Mouse (Mus musculus) hindbrain, postnatal 0 days (tissue): ENCODE measurements around the gene Man2a1. TPM values are rescaled to one million over a fixed set of nuclear protein-coding genes. Genes with fewer than 3 reads are reported as not detected.

Source experiments
- ATAC-seq: fragments of 200-750 bp; cut with Nextera tagmentation; 2 replicates; pipeline ENCODE4 v1.8.0; 2017; ENCODE audit warnings: mild to moderate bottlenecking, moderate TSS enrichment, moderate library complexity
- DNase-seq: peaks from one replicate; pipeline ENCODE4 v3.0.0-alpha.2; 2015; ENCODE audit warnings: low spot score
- H3K27ac ChIP-seq: fragments of 300-500 bp; sonication (generic); 2 replicates; pipeline ENCODE4 v1.5.1; 2014; ENCODE audit warnings: mild to moderate bottlenecking
- H3K27me3 ChIP-seq: fragments of 300-500 bp; sonication (generic); 2 replicates; pipeline ENCODE4 v1.6.1; 2014; ENCODE audit warnings: low read length, mixed read lengths; ENCODE audit not compliant: insufficient read depth
- H3K36me3 ChIP-seq: fragments of 300-500 bp; sonication (generic); 2 replicates; pipeline ENCODE4 v1.6.1; 2014; ENCODE audit warnings: low read length, mixed read lengths; ENCODE audit not compliant: insufficient read depth
- H3K4me1 ChIP-seq: fragments of 300-500 bp; sonication (generic); 2 replicates; pipeline ENCODE4 v1.6.1; 2014; ENCODE audit warnings: antibody characterized with exemption, low read length, mixed read lengths; ENCODE audit not compliant: insufficient read depth
- H3K4me2 ChIP-seq: fragments of 300-500 bp; sonication (generic); 2 replicates; pipeline ENCODE4 v1.6.1; 2014; ENCODE audit warnings: low read depth, mild to moderate bottlenecking, low read length, moderate library complexity, mixed read lengths
- H3K4me3 ChIP-seq: fragments of 300-500 bp; sonication (generic); 2 replicates; pipeline ENCODE4 v1.5.1; 2014; ENCODE audit warnings: low read length
- H3K9ac ChIP-seq: fragments of 300-500 bp; sonication (generic); replicated peaks from 2 replicates; pipeline ENCODE4 v1.6.1; 2014; ENCODE audit warnings: mild to moderate bottlenecking, low read length, moderate library complexity, mixed read lengths
- H3K9me3 ChIP-seq: fragments of 300-500 bp; sonication (generic); 2 replicates; pipeline ENCODE4 v1.6.1; 2016; ENCODE audit warnings: low read length, mixed read lengths
- CTCF ChIP-seq: IDR thresholded peaks from 2 replicates; pipeline ENCODE4 v1.5.1; 2016; ENCODE audit warnings: antibody characterized with exemption, control low read depth, low read depth
- WGBS: fragments of 180-500 bp; shearing (Covaris S2); extraction: QIAGEN DNeasy Blood & Tissue Kit; methylation state at CpG from one replicate; pipeline ENCODE4 v1.1.7; 2014; 5-methylcytosine and 5-hydroxymethylcytosine counted together
- polyA plus RNA-seq: library from polyadenylated mRNA; unstranded; fragments of >200 nt; fragmentation: Nextera tagmentation; extraction: Ambion mirVana; gene quantifications from 2 replicates; pipeline ENCODE4 v1.2.1, GENCODE M21; 2015
- total RNA-seq: library from RNA; depleted of rRNA; stranded (reverse); fragments of >200 nt; gene quantifications from 2 replicates; pipeline ENCODE4 v1.2.3, GENCODE M21; 2014

Man2a1 gene
- total and polyA plus RNA-seq, 2 experiments from 2014 or later = 3.3 to 15.8 TPM

DNA sequence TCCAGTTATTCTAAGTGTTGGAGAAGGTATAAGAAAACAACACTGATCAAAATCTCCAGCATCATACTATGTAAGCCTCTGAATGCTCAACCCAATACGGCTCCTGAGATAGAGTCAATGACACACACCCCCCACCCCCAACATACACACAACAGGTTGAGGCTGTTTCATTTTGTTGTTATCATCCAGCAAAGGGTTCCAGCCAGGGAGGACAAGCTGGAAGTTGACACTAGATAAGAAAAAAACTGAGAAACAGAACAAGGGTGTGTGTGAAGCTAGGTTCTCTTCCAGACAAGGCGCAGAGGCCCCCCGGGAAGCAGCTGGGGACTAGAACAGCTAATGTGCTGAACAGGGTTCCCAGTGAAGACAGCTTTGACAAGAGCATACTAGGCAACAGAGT is 33.0 kb upstream of the Man2a1 start:
- Histone ChIP-seq H3K9me3 (no peaks in the 10 kb centered on the region), H3K9ac (no peak overlapping the region), H3K36me3 (no peaks in the 10 kb centered on the region), H3K4me2 (no peak overlapping the region), H3K27ac (no peak overlapping the region), H3K4me1 (no peaks in the 10 kb centered on the region), H3K27me3 (no peaks in the 10 kb centered on the region), H3K4me3 (no peak overlapping the region)
- WGBS = 96% methylated on average over 3 of the region's 3 CpGs
- no peak for TF ChIP-seq CTCF
- no peak for ATAC-seq
- no peak for DNase-seq

DNA sequence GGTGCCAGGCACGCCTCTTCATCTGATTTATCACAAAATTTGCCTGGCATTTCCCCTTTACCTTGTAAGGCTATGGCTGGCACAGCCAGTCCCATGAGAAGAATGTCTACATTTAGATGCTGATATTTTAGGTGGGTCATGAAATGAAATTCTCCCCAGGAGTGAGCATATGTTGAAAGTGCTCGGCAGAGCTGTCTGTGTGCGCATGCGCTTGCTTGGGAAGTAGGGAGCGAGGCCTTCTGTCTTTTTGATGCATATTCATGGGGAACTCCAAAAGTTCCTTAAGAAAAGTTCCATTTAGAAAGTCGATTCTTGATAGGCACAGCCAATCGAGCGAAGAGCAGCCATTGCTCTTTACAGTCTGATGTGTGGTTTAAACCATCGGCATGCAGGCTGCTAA is 26.6 kb upstream of the Man2a1 start:
- Histone ChIP-seq H3K27ac (no peak overlapping the region), H3K9me3 (no peaks in the 10 kb centered on the region), H3K27me3 (no peaks in the 10 kb centered on the region), H3K36me3 (no peaks in the 10 kb centered on the region), H3K9ac (no peak overlapping the region), H3K4me1 (no peaks in the 10 kb centered on the region; the same call in 1 of the 2 replicates), H3K4me2 (no peak overlapping the region), H3K4me3 (no peak overlapping the region)
- no peak for DNase-seq
- ATAC-seq = no peak
- no peak for TF ChIP-seq CTCF
- WGBS = 83% methylated on average over 9 of the region's 9 CpGs

DNA sequence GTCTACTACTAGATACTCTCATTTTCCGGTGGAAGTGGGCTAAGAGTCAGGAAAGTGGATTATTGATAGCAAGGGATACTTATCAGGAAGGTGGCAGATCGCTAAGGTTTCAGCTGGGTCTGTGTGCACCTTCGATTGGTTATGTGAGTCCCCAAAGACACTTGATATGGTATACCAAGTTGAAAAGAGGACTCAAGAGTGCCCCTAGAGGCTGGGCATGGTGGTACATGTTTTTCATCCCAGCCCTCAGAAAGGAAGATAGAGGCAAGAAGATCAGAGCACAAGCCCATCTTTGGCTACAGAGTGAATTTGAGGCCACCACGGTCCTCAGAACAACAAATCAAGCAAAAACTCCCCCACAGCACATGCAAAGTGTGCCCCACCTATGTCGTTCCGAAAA is 25.3 kb upstream of the Man2a1 start:
- Histone ChIP-seq H3K27me3 (no peaks in the 10 kb centered on the region), H3K36me3 (no peaks in the 10 kb centered on the region), H3K9ac (no peak overlapping the region), H3K4me1 (no peaks in the 10 kb centered on the region; the same call in 1 of the 2 replicates), H3K4me3 (no peak overlapping the region), H3K27ac (no peak overlapping the region), H3K4me2 (no peak overlapping the region), H3K9me3 (no peaks in the 10 kb centered on the region)
- ATAC-seq (no peak), DNase-seq (no peak)
- WGBS = 88% methylated on average over 6 of the region's 6 CpGs
- no peak; the same call in 1 of the 2 replicates for TF ChIP-seq CTCF

DNA sequence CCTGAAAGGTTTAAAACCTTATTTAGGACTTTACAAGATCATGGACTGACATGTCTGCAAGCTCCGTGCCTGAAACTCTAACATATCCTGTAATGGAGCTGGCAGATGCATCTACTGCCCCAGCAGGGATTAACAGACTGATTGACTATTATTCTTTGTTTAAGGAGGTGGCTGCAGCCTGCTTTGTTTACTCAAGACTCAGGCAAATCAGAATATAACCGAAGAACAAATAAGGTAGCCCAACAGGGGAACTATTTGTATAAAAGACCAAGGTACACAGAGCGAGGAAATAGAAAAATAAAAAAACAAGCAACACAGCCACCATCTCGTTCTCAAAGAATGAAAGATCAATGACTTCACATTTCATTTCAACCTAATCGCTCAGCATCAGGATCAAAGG is 23.1 kb upstream of the Man2a1 start:
- WGBS = 31% methylated on average over 5 of the region's 5 CpGs
- no peak for ATAC-seq

DNA sequence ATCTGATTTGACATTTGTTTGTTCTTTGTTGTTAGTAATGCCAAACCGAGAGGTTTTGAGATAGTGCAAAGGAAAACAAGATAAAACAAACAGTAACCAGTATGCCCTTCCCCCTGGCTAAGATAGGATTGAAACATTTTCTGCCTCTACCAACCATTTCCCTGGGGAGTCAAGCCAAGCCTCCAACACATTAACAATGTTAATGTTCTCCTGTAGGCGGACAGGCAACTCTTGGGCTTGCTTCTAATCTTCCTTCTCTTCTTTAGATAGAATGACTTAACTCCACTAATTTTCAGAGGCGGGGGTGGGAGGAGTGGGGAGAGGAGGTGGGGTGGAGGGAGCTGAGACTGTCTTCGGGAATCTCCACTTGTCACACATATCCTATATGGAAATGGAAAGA is 22.2 kb upstream of the Man2a1 start:
- no peak for ATAC-seq
- Histone ChIP-seq H3K4me2 (no peak overlapping the region), H3K9me3 (no peaks in the 10 kb centered on the region), H3K9ac (no peak overlapping the region), H3K36me3 (no peaks in the 10 kb centered on the region), H3K27ac (no peak overlapping the region), H3K4me3 (no peak overlapping the region), H3K4me1 (no peaks in the 10 kb centered on the region; the same call in 1 of the 2 replicates), H3K27me3 (no peaks in the 10 kb centered on the region)
- peak; percentile 33 for DNase-seq
- 43% methylated on average over 4 of the region's 4 CpGs for WGBS
- 0 out of 2 replicates have a peak, but pooled peaks have one; percentile 9 for TF ChIP-seq CTCF

More for the DNA sequence above, 23.1 kb upstream of the Man2a1 start:
- Histone ChIP-seq H3K36me3 (no peaks in the 10 kb centered on the region), H3K4me2 (no peak overlapping the region), H3K9ac (no peak overlapping the region), H3K9me3 (no peaks in the 10 kb centered on the region), H3K27ac (no peak overlapping the region), H3K4me3 (no peak overlapping the region), H3K27me3 (no peaks in the 10 kb centered on the region), H3K4me1 (no peaks in the 10 kb centered on the region; the same call in 1 of the 2 replicates)
- TF ChIP-seq CTCF = no peak
- DNase-seq = no peak

DNA sequence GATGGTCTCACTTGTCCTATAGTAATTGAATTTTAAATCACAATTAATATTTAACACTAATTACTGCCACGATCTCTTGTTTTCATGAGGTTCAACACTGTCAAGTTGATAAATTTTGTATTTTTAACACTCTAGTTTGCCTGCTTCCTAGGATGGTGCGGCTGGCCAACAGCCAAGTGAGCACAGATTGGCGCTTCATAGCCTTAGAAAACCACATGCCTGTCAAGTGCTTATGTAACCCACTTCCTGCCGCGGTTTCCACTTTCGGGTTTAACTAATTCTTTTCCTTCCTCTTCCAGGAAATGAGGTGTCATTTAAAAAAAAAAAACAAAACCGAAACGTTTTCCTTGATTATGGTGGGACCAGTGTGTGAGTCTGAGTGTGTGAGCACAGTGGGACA is 20.8 kb upstream of the Man2a1 start:
- DNase-seq (no peak), ATAC-seq (no peak)
- Histone ChIP-seq H3K4me2 (no peak overlapping the region), H3K9me3 (no peaks in the 10 kb centered on the region), H3K27me3 (no peaks in the 10 kb centered on the region), H3K4me3 (no peak overlapping the region), H3K36me3 (no peaks in the 10 kb centered on the region), H3K4me1 (no peaks in the 10 kb centered on the region; the same call in 1 of the 2 replicates), H3K9ac (no peak overlapping the region), H3K27ac (no peak overlapping the region)
- 65% methylated on average over 8 of the region's 8 CpGs for WGBS
- no peak for TF ChIP-seq CTCF

DNA sequence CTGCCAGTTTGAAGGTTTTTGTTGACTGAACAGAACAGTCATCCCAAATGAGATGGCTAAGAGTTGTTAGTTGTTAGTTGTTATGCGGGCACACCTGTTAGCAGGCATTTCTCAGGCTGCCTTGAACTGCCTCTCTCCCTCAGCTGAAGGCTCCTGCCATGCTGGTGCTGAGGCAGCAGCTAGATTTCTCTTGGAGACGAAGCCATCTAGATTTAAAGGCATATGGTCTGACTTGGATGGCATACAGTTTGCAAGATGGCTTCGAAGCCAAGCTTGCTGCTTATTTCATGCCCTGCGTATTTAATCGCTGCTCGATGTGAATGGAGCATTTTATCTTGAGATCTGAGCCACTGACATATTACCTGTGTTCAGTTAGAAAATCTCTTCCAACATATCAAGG is 19.4 kb upstream of the Man2a1 start:
- 80% methylated on average over 6 of the region's 6 CpGs for WGBS
- Histone ChIP-seq H3K9ac (no peak overlapping the region), H3K27ac (no peak overlapping the region), H3K9me3 (no peaks in the 10 kb centered on the region), H3K4me2 (no peak overlapping the region), H3K27me3 (no peaks in the 10 kb centered on the region), H3K4me3 (no peak overlapping the region), H3K4me1 (no peaks in the 10 kb centered on the region; the same call in 1 of the 2 replicates), H3K36me3 (no peaks in the 10 kb centered on the region)
- TF ChIP-seq CTCF = no peak
- no peak for ATAC-seq
- DNase-seq = no peak
